Comparison of ENCODE assay signal across 22 mouse cellular contexts in genomic region chr8:72149056-72149455, GRCm38 (mm10). TPM values are rescaled to one million over a fixed set of nuclear protein-coding genes. Genes with fewer than 3 reads are reported as not detected.
"Had no signal": no experiment of that assay in that cellular context is flagged by ENCODE, and none has a peak within 500 bp of the region (broad histone marks: within the 10 kb centered on the region; RNA-seq: fewer than 3 reads in every experiment).

No protein-coding gene starts in this region.

- H3K9me3 ChIP-seq: midbrain, embryonic 10.5 days; midbrain, embryonic 13.5 days; midbrain, embryonic 15.5 days; neural tube, embryonic 13.5 days; neural tube, embryonic 15.5 days had no signal

- H3K27me3 ChIP-seq: midbrain, embryonic 13.5 days; midbrain, embryonic 15.5 days; neural tube, embryonic 13.5 days; neural tube, embryonic 15.5 days had no signal

- H3K4me2 ChIP-seq: lung, embryonic 14.5 days; midbrain, embryonic 13.5 days; midbrain, embryonic 15.5 days; neural tube, embryonic 13.5 days; neural tube, embryonic 15.5 days had no signal

- DNase-seq: lung, adult 18-20 months; lung, embryonic 14.5 days; lung, postnatal 10 days; retina, postnatal 1 day; right cerebral cortex, adult 18-20 months; right cerebral cortex, postnatal 25 days; right cerebral cortex, postnatal 4 days; spleen, adult 18-20 months; thymus, adult 18-20 months; thymus, postnatal 14 days; thymus, postnatal 36 days had no signal

- ATAC-seq: midbrain, embryonic 13.5 days; midbrain, embryonic 15.5 days had no signal

- H3K9ac ChIP-seq: lung, embryonic 14.5 days; midbrain, embryonic 13.5 days; midbrain, embryonic 15.5 days; neural tube, embryonic 13.5 days; neural tube, embryonic 15.5 days had no signal

- H3K27ac ChIP-seq: midbrain, embryonic 10.5 days; midbrain, embryonic 13.5 days; midbrain, embryonic 15.5 days; neural tube, embryonic 13.5 days; neural tube, embryonic 15.5 days had no signal

- H3K4me3 ChIP-seq: midbrain, embryonic 10.5 days; midbrain, embryonic 13.5 days; midbrain, embryonic 15.5 days; myocyte; neural tube, embryonic 13.5 days; neural tube, embryonic 15.5 days had no signal

- H3K4me1 ChIP-seq: midbrain, embryonic 10.5 days; midbrain, embryonic 13.5 days; midbrain, embryonic 15.5 days; neural tube, embryonic 13.5 days; neural tube, embryonic 15.5 days had no signal

RNA-seq across cellular contexts. Expression of gene Hsh2d, which starts 40.4 kb away (rescaled TPM):
- polyA plus RNA-seq: midbrain, embryonic 10.5 days; midbrain, embryonic 15.5 days; myocyte; neural tube, embryonic 11.5 days; neural tube, embryonic 13.5 days; neural tube, embryonic 15.5 days had no signal

RNA-seq across cellular contexts. Expression of gene Olfr374, which starts 42.2 kb away (rescaled TPM):
- polyA plus RNA-seq: liver, embryonic 16.5 days; lung, embryonic 16.5 days; midbrain, embryonic 10.5 days; midbrain, embryonic 13.5 days; myocyte; neural tube, embryonic 11.5 days; neural tube, embryonic 13.5 days; small intestine, adult 2 months; thymus, postnatal 0 days had no signal
